Mouse (Mus musculus): ENCODE data around the gene Rars2.

- no peak for TF ChIP-seq CTCF (IDR thresholded peaks at IDR 0.05; ENCODE audit: insufficient read depth, low read length)
- TF ChIP-seq POLR2A (IDR thresholded peaks at IDR 0.05; ENCODE audit: borderline replicate concordance, extremely low read depth, low read depth, low read length), result no peak
These were observed 15.2 kb downstream of the Rars2 start for GRCm38 (mm10) chr4:34629956-34630355.

All from lung, adult 2 months (tissue).